Mouse (Mus musculus): Measurements from ENCODE around the gene Pithd1. TPM values are rescaled to one million over a fixed set of nuclear protein-coding genes. Genes with fewer than 3 reads are reported as not detected.

Pithd1 gene
- polyA plus RNA-seq, 1 experiment from 2014 or later: 67.1 TPM

GRCm38 (mm10) chr4:135972911-135973811 lies 13.9 kb downstream of the Pithd1 start:
- peak overlapping the region; percentile 95 for H3K4me2 ChIP-seq (ENCODE audit: low read length)
- peaks cover 13% of the 10 kb centered on the region for H3K4me1 ChIP-seq (ENCODE audit: control insufficient read depth, insufficient read depth, low read depth, low read length)
- peak overlapping the region; percentile 42 for H3K9ac ChIP-seq (ENCODE audit: low read depth, low read length)
- peak overlapping the region; percentile 79 for H3K4me3 ChIP-seq (ENCODE audit: low read length)
- H3K36me3 ChIP-seq (ENCODE audit: control insufficient read depth, insufficient read depth, low read length): peaks cover 35% of the 10 kb centered on the region
- WGBS: 68% methylated on average over 13 of the region's 13 CpGs
- H3K27me3 ChIP-seq (replicated peaks; ENCODE audit: control insufficient read depth, insufficient read depth, low read length): no peaks in the 10 kb centered on the region
- no peaks in the 10 kb centered on the region for H3K9me3 ChIP-seq (ENCODE audit: control insufficient read depth, low read length)
- no peak overlapping the region for H3K27ac ChIP-seq (ENCODE audit: low read depth, low read length)
- ATAC-seq: peak; percentile 9; the same call in 1 of the 2 replicates

- H3K27me3 ChIP-seq (replicated peaks; ENCODE audit: control insufficient read depth, insufficient read depth, low read length): no peaks in the 10 kb centered on the region
- no peaks in the 10 kb centered on the region for H3K9me3 ChIP-seq (ENCODE audit: control insufficient read depth, low read length)
- H3K36me3 ChIP-seq (ENCODE audit: control insufficient read depth, insufficient read depth, low read length): peaks cover 40% of the 10 kb centered on the region
- H3K9ac ChIP-seq (ENCODE audit: low read depth, low read length): peak within 1 kb of the TSS; percentile 87
- H3K27ac ChIP-seq (ENCODE audit: low read depth, low read length): peak within 1 kb of the TSS; percentile 72
- peak; percentile 90 for ATAC-seq
- H3K4me3 ChIP-seq (ENCODE audit: low read length): peak within 1 kb of the TSS; percentile 79
- WGBS: 1% methylated on average over 19 of the region's 19 CpGs
- peaks cover 13% of the 10 kb centered on the region for H3K4me1 ChIP-seq (ENCODE audit: control insufficient read depth, insufficient read depth, low read depth, low read length)
- peak within 1 kb of the TSS; percentile 95 for H3K4me2 ChIP-seq (ENCODE audit: low read length)
Measured at GRCm38 (mm10) chr4:135972556-135972906, 14.5 kb downstream of the Pithd1 start, which contains the start of gene Lypla2. Gene Lypla2, minus strand, starts transcription at chr4:135972626.

- H3K9me3 ChIP-seq (ENCODE audit: control insufficient read depth, low read length): no peaks in the 10 kb centered on the region
- peak; percentile 75 for ATAC-seq
- H3K4me2 ChIP-seq (ENCODE audit: low read length): peak overlapping the region; percentile 95
- H3K27ac ChIP-seq (ENCODE audit: low read depth, low read length): peak overlapping the region; percentile 72
- no peaks in the 10 kb centered on the region for H3K27me3 ChIP-seq (replicated peaks; ENCODE audit: control insufficient read depth, insufficient read depth, low read length)
- under 1% methylated on average over 35 of the region's 35 CpGs for WGBS
- peaks cover 13% of the 10 kb centered on the region for H3K4me1 ChIP-seq (ENCODE audit: control insufficient read depth, insufficient read depth, low read depth, low read length)
- H3K36me3 ChIP-seq (ENCODE audit: control insufficient read depth, insufficient read depth, low read length): peaks cover 45% of the 10 kb centered on the region
- H3K4me3 ChIP-seq (ENCODE audit: low read length): peak overlapping the region; percentile 79
- H3K9ac ChIP-seq (ENCODE audit: low read depth, low read length): peak overlapping the region; percentile 87
Measured at GRCm38 (mm10) chr4:135971805-135972555, 15.1 kb downstream of the Pithd1 start.

GRCm38 (mm10) chr4:135970585-135970984 lies 16.5 kb downstream of the Pithd1 start:
- no peak overlapping the region for H3K27ac ChIP-seq (ENCODE audit: low read depth, low read length)
- H3K4me2 ChIP-seq (ENCODE audit: low read length): no peak overlapping the region
- H3K9me3 ChIP-seq (ENCODE audit: control insufficient read depth, low read length): no peaks in the 10 kb centered on the region
- WGBS: 88% methylated on average over 11 of the region's 11 CpGs
- no peak overlapping the region for H3K4me3 ChIP-seq (ENCODE audit: low read length)
- H3K9ac ChIP-seq (ENCODE audit: low read depth, low read length): no peak overlapping the region
- H3K27me3 ChIP-seq (replicated peaks; ENCODE audit: control insufficient read depth, insufficient read depth, low read length): no peaks in the 10 kb centered on the region
- peaks cover 13% of the 10 kb centered on the region for H3K4me1 ChIP-seq (ENCODE audit: control insufficient read depth, insufficient read depth, low read depth, low read length)
- no peak for ATAC-seq
- H3K36me3 ChIP-seq (ENCODE audit: control insufficient read depth, insufficient read depth, low read length): peaks cover 43% of the 10 kb centered on the region

GRCm38 (mm10) chr4:135969070-135969750 lies 17.9 kb downstream of the Pithd1 start:
- Histone ChIP-seq H3K9me3 (ENCODE audit: control insufficient read depth, low read length) (no peaks in the 10 kb centered on the region), H3K27ac (ENCODE audit: low read depth, low read length) (no peak overlapping the region), H3K4me3 (ENCODE audit: low read length) (no peak overlapping the region), H3K4me2 (ENCODE audit: low read length) (no peak overlapping the region), H3K9ac (ENCODE audit: low read depth, low read length) (no peak overlapping the region), H3K36me3 (ENCODE audit: control insufficient read depth, insufficient read depth, low read length) (peaks cover 39% of the 10 kb centered on the region), H3K27me3 (replicated peaks; ENCODE audit: control insufficient read depth, insufficient read depth, low read length) (no peaks in the 10 kb centered on the region), H3K4me1 (ENCODE audit: control insufficient read depth, insufficient read depth, low read depth, low read length) (peaks cover 23% of the 10 kb centered on the region)
- ATAC-seq: no peak
- 82% methylated on average over 13 of the region's 13 CpGs for WGBS

GRCm38 (mm10) chr4:135968271-135968869 lies 18.7 kb downstream of the Pithd1 start:
- H3K9me3 ChIP-seq (ENCODE audit: control insufficient read depth, low read length): no peaks in the 10 kb centered on the region
- ATAC-seq: no peak
- no peaks in the 10 kb centered on the region for H3K27me3 ChIP-seq (replicated peaks; ENCODE audit: control insufficient read depth, insufficient read depth, low read length)
- peaks cover 24% of the 10 kb centered on the region for H3K4me1 ChIP-seq (ENCODE audit: control insufficient read depth, insufficient read depth, low read depth, low read length)
- no peak overlapping the region for H3K9ac ChIP-seq (ENCODE audit: low read depth, low read length)
- H3K27ac ChIP-seq (ENCODE audit: low read depth, low read length): no peak overlapping the region
- WGBS: 77% methylated on average over 17 of the region's 19 CpGs
- H3K4me3 ChIP-seq (ENCODE audit: low read length): no peak overlapping the region
- H3K4me2 ChIP-seq (ENCODE audit: low read length): no peak overlapping the region
- peaks cover 39% of the 10 kb centered on the region for H3K36me3 ChIP-seq (ENCODE audit: control insufficient read depth, insufficient read depth, low read length)

- Histone ChIP-seq H3K4me2 (ENCODE audit: low read length) (no peak overlapping the region), H3K36me3 (ENCODE audit: control insufficient read depth, insufficient read depth, low read length) (peaks cover 39% of the 10 kb centered on the region)
Measured at GRCm38 (mm10) chr4:135967086-135967760, 19.8 kb downstream of the Pithd1 start.

GRCm38 (mm10) chr4:135966283-135966682 lies 20.8 kb downstream of the Pithd1 start:
- 91% methylated on average over 15 of the region's 16 CpGs for WGBS
- no peaks in the 10 kb centered on the region for H3K9me3 ChIP-seq (ENCODE audit: control insufficient read depth, low read length)
- no peak overlapping the region for H3K27ac ChIP-seq (ENCODE audit: low read depth, low read length)
- H3K4me2 ChIP-seq (ENCODE audit: low read length): no peak overlapping the region
- no peaks in the 10 kb centered on the region for H3K27me3 ChIP-seq (replicated peaks; ENCODE audit: control insufficient read depth, insufficient read depth, low read length)
- ATAC-seq: no peak
- no peak overlapping the region for H3K4me3 ChIP-seq (ENCODE audit: low read length)
- H3K36me3 ChIP-seq (ENCODE audit: control insufficient read depth, insufficient read depth, low read length): peaks cover 42% of the 10 kb centered on the region
- H3K4me1 ChIP-seq (ENCODE audit: control insufficient read depth, insufficient read depth, low read depth, low read length): peaks cover 24% of the 10 kb centered on the region
- no peak overlapping the region for H3K9ac ChIP-seq (ENCODE audit: low read depth, low read length)

More at GRCm38 (mm10) chr4:135967086-135967760, 19.8 kb downstream of the Pithd1 start:
- Histone ChIP-seq H3K4me1 (ENCODE audit: control insufficient read depth, insufficient read depth, low read depth, low read length) (peaks cover 30% of the 10 kb centered on the region), H3K9ac (ENCODE audit: low read depth, low read length) (no peak overlapping the region), H3K4me3 (ENCODE audit: low read length) (no peak overlapping the region), H3K27me3 (replicated peaks; ENCODE audit: control insufficient read depth, insufficient read depth, low read length) (no peaks in the 10 kb centered on the region), H3K9me3 (ENCODE audit: control insufficient read depth, low read length) (no peaks in the 10 kb centered on the region), H3K27ac (ENCODE audit: low read depth, low read length) (no peak overlapping the region)
- WGBS: 90% methylated on average over 18 of the region's 18 CpGs
- ATAC-seq: no peak
